25 mouse cellular contexts compared by ENCODE assay signal in the genomic region with DNA sequence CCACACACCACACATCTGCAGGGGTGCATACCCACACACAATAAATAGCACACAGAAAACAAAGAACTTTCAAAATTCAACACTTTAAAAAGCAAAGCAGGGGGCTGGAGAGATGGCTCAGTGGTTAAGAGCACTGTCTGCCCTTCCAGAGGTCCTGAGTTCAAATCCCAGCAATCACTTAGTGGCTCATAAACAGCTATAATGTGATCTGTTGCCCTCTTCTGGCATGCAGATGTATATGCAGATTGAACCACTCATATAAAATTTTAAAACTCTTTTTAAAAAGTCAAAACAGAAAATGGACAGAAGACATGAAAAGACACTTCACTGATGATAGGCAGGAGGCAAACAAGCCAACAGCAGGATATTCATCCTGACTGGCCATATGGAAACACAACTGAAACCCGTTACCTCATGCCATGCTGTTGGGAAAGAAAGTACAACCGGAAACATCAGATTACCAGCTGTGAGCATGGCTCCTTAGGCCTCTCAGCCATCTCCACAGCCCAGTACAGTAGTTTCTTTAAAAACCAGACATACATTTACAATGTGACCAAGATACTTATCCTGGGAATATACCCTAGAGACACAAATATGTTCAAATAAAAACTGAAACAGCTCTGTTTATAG. TPM values are rescaled to one million over a fixed set of nuclear protein-coding genes. Genes with fewer than 3 reads are reported as not detected.
DNase-seq lines count a peak whose midpoint lies in the region; ATAC-seq and TF ChIP-seq lines count a peak whose summit lies in the region.
"Had no signal": no experiment of that assay in that cellular context is flagged by ENCODE, and none has a peak within 500 bp of the region (broad histone marks: within the 10 kb centered on the region; RNA-seq: fewer than 3 reads in every experiment).

No protein-coding gene starts in this region.

- TF ChIP-seq POLR2A in heart, adult 2 months (IDR thresholded peaks at IDR 0.05; ENCODE audit: insufficient read depth, low read depth, low read length), result no peak
- TF ChIP-seq POLR2A in MEL (IDR thresholded peaks at IDR 0.05; ENCODE audit: control insufficient read depth in 1 of 2, insufficient read depth in 1 of 2, low read depth in 1 of 2, low read length in 2 of 2, poor library complexity in 1 of 2), result no peak

- intact Hi-C loops in heart, adult 2 months (cut with DNase I), result no loop called here
- intact Hi-C loops in left cerebral cortex, adult 2 months (cut with DNase I), result no loop called here

- H3K79me2 ChIP-seq in heart, adult 2 months (replicated peaks; ENCODE audit: control insufficient read depth, insufficient read depth, low read length), result no peaks in the 10 kb centered on the region
- H3K79me2 ChIP-seq in MEL (ENCODE audit: control insufficient read depth, insufficient read depth, low read length, poor library complexity), result peaks cover 1% of the 10 kb centered on the region

- TF ChIP-seq RAD21 in MEL (IDR thresholded peaks at IDR 0.05; ENCODE audit: low read depth, low read length), result peak; percentile 29

- peaks cover 8% of the 10 kb centered on the region for H3K4me1 ChIP-seq in heart, adult 2 months (ENCODE audit: control insufficient read depth, insufficient read depth, low read length)
- peaks cover 30% of the 10 kb centered on the region for H3K4me1 ChIP-seq in heart, embryonic 12.5 days (replicated peaks)
- H3K4me1 ChIP-seq in MEL (ENCODE audit: control insufficient read depth in 1 of 2, insufficient read depth in 2 of 2, low read length in 2 of 2), result no peaks in the 10 kb centered on the region

- no peak for TF ChIP-seq EP300 in heart, adult 2 months (IDR thresholded peaks at IDR 0.05; ENCODE audit: insufficient read depth, low read depth, low read length)
- TF ChIP-seq EP300 in MEL (IDR thresholded peaks at IDR 0.05; ENCODE audit: low read depth in 1 of 2, low read length in 2 of 2), result no peak

- peak; percentile 43 for TF ChIP-seq CTCF in heart, adult 2 months (IDR thresholded peaks at IDR 0.05)
- peak; percentile 20; the same call in 1 of the 2 replicates for TF ChIP-seq CTCF in left cerebral cortex, adult 2 months (IDR thresholded peaks at IDR 0.05)
- TF ChIP-seq CTCF in MEL (IDR thresholded peaks at IDR 0.05 in 2 of 3, conservative IDR thresholded peaks at IDR 0.05 in 1 of 3; ENCODE audit: control insufficient read depth in 1 of 3, insufficient read depth in 1 of 3, low read depth in 2 of 3, low read length in 3 of 3, poor library complexity in 1 of 3, severe bottlenecking in 1 of 3), result peak in 2 of 3 experiments; percentile 22 to 40; a peak in 4 of 6 replicates

- DNase-seq in heart, adult 2 months, result no peak
- no peak for DNase-seq in left cerebral cortex, adult 2 months (ENCODE audit: extremely low spot score in 1 of 2, low spot score in 2 of 2)
- DNase-seq in left cerebral cortex, adult 18-20 months (ENCODE audit: low spot score in 2 of 2), result no peak
- DNase-seq in 3T3-L1 (ENCODE audit: low read depth, low spot score), result peak; percentile 14
- peak; percentile 19 for DNase-seq in MEL (ENCODE audit: low read depth, low spot score)
- DNase-seq in urinary bladder, postnatal 10 days (ENCODE audit: low spot score), result no peak
- DNase-seq: adrenal gland, adult 8-10 months; cerebellum, adult 9-10 months; gastrocnemius, postnatal 36 days; heart, postnatal 4 days; kidney, adult 2 months; kidney, postnatal 36 days; layer of hippocampus, adult 9-11 months; lung, postnatal 36 days; spleen, adult 18-20 months; thymus, adult 18-20 months had no signal

- no peaks in the 10 kb centered on the region for H3K9me3 ChIP-seq in heart, embryonic 12.5 days (replicated peaks)
- H3K9me3 ChIP-seq in MEL (replicated peaks; ENCODE audit: insufficient read depth, low read length), result no peaks in the 10 kb centered on the region
- H3K9me3 ChIP-seq: embryonic facial prominence, embryonic 12.5 days; forebrain, embryonic 13.5 days; heart, embryonic 13.5 days; limb, embryonic 13.5 days; midbrain, embryonic 13.5 days had no signal

- no peak for ATAC-seq in heart, embryonic 12.5 days (ENCODE audit: insufficient number of reproducible peaks, low FRiP score)
- ATAC-seq: forebrain, embryonic 13.5 days; hindbrain, embryonic 16.5 days; midbrain, embryonic 13.5 days; Patski had no signal

- no peak overlapping the region for H3K27ac ChIP-seq in heart, adult 2 months
- no peak overlapping the region for H3K27ac ChIP-seq in heart, embryonic 12.5 days (ENCODE audit: poor library complexity, severe bottlenecking)
- H3K27ac ChIP-seq in left cerebral cortex, adult 2 months, result no peak overlapping the region
- no peak overlapping the region for H3K27ac ChIP-seq in MEL (ENCODE audit: control insufficient read depth, low read depth, low read length)
- H3K27ac ChIP-seq: embryonic facial prominence, embryonic 12.5 days; forebrain, embryonic 13.5 days; heart, embryonic 13.5 days; limb, embryonic 13.5 days; midbrain, embryonic 13.5 days had no signal

- WGBS in heart, adult 2 months, result 87% methylated on average over 2 of the region's 2 CpGs
- WGBS in heart, embryonic 12.5 days, result 83% methylated on average over 2 of the region's 2 CpGs

- H3K4me2 ChIP-seq in heart, embryonic 12.5 days, result no peak overlapping the region
- H3K4me2 ChIP-seq: embryonic facial prominence, embryonic 12.5 days; forebrain, embryonic 13.5 days; heart, embryonic 13.5 days; limb, embryonic 13.5 days; midbrain, embryonic 13.5 days had no signal

- H3K4me3 ChIP-seq in heart, adult 2 months, result no peak overlapping the region
- no peak overlapping the region for H3K4me3 ChIP-seq in heart, embryonic 12.5 days
- no peak overlapping the region for H3K4me3 ChIP-seq in left cerebral cortex, adult 2 months
- H3K4me3 ChIP-seq in MEL (ENCODE audit: control insufficient read depth in 1 of 2, insufficient read depth in 1 of 2, low read depth in 2 of 2, low read length in 2 of 2), result no peak overlapping the region
- H3K4me3 ChIP-seq: embryonic facial prominence, embryonic 12.5 days; erythroblast, embryonic 14.5 days; forebrain, embryonic 13.5 days; heart, embryonic 13.5 days; limb, embryonic 13.5 days; midbrain, embryonic 13.5 days had no signal

- no peaks in the 10 kb centered on the region for H3K36me3 ChIP-seq in heart, adult 2 months (ENCODE audit: control insufficient read depth, insufficient read depth, low read length)
- no peaks in the 10 kb centered on the region for H3K36me3 ChIP-seq in heart, embryonic 12.5 days
- H3K36me3 ChIP-seq in MEL (ENCODE audit: control insufficient read depth in 1 of 2, insufficient read depth in 2 of 2, low read length in 2 of 2), result no peaks in the 10 kb centered on the region; a peak in 2 of 4 replicates
- H3K36me3 ChIP-seq: embryonic facial prominence, embryonic 12.5 days; heart, embryonic 13.5 days; limb, embryonic 13.5 days; midbrain, embryonic 13.5 days had no signal

- no peak overlapping the region for H3K9ac ChIP-seq in heart, adult 2 months (ENCODE audit: low read depth, low read length)
- H3K9ac ChIP-seq in heart, embryonic 12.5 days, result no peak overlapping the region
- H3K9ac ChIP-seq in MEL (ENCODE audit: control insufficient read depth, low read depth, low read length, poor library complexity, severe bottlenecking), result no peak overlapping the region
- H3K9ac ChIP-seq: embryonic facial prominence, embryonic 12.5 days; forebrain, embryonic 13.5 days; heart, embryonic 13.5 days; limb, embryonic 13.5 days; midbrain, embryonic 13.5 days had no signal

- no peaks in the 10 kb centered on the region for H3K27me3 ChIP-seq in heart, adult 2 months (ENCODE audit: control insufficient read depth, insufficient read depth, low read length)
- H3K27me3 ChIP-seq in heart, embryonic 12.5 days (replicated peaks), result no peaks in the 10 kb centered on the region
- no peaks in the 10 kb centered on the region for H3K27me3 ChIP-seq in MEL (ENCODE audit: control insufficient read depth in 1 of 2, insufficient read depth in 2 of 2, low read length in 2 of 2)
- H3K27me3 ChIP-seq: embryonic facial prominence, embryonic 12.5 days; forebrain, embryonic 13.5 days; heart, embryonic 13.5 days; limb, embryonic 13.5 days; midbrain, embryonic 13.5 days; Patski had no signal

TF ChIP-seq in MEL, 35 proteins besides CTCF, POLR2A, EP300 and RAD21:
- no peak for TF ChIP-seq MEF2A (IDR thresholded peaks at IDR 0.05; ENCODE audit: extremely low read depth, insufficient replicate concordance, low read depth, low read length, poor library complexity, severe bottlenecking)
- peak; percentile 51 for TF ChIP-seq SMC3 (IDR thresholded peaks at IDR 0.05; ENCODE audit: low read depth, low read length)

RNA-seq across cellular contexts. Expression of a gene that starts 17.5 kb away (rescaled TPM):
- 100 to 1,000 TPM; 151 to 179 TPM for total RNA-seq in heart, adult 2 months (2021)
- 47.8 and 78.8 TPM in 2 replicates for polyA plus RNA-seq in heart, adult 2 months (2012; rRNA removed)
- polyA plus RNA-seq in heart, embryonic 12.5 days (2016; fragmentation: Nextera tagmentation; extraction: Ambion mirVana), result 94.7 and 98.7 TPM in 2 replicates
- 10 to 100 TPM; 14.1 to 17.3 TPM for total RNA-seq in left cerebral cortex, adult 2 months (2021)
- total RNA-seq in left cerebral cortex, adult 18-20 months (2021), result 10 to 100 TPM; 14.8 to 17.5 TPM
- total RNA-seq in MEL (2012; rRNA removed), result 46.5 and 49.1 TPM in 2 replicates
- polyA plus RNA-seq in MEL (2012; ENCODE audit: insufficient read depth in 1 of 2, insufficient read length in 2 of 2, low read depth in 1 of 2, low replicate concordance in 2 of 2, missing spikeins in 1 of 2), result 10 to 100 TPM in 1 of 2 experiments, not detected in 1; 40.0 TPM

Comparison
In these comparisons a context has a peak if more than half of its experiments do, and no peak if none do; other contexts are left out.
1. DNase-seq: peak in 3T3-L1 (single experiment) and MEL (single experiment); none in heart, adult 2 months (0 of 2), left cerebral cortex, adult 2 months (0 of 2), left cerebral cortex, adult 18-20 months (0 of 2) and urinary bladder, postnatal 10 days (single experiment).
2. Peak in every context shown above with its lines, with median percentiles within 50 percentile points of each other: CTCF ChIP-seq.